Mouse (Mus musculus): Measurements from ENCODE around the gene Pum1. TPM values are rescaled to one million over a fixed set of nuclear protein-coding genes. Genes with fewer than 3 reads are reported as not detected.

Pum1 gene
- polyA plus RNA-seq, 1 experiment from 2014 or later = 16.7 TPM

GRCm38 (mm10) chr4:130814742-130815330 is 151.7 kb downstream of the Pum1 start:
- no peaks in the 10 kb centered on the region for H3K36me3 ChIP-seq (replicated peaks; ENCODE audit: insufficient read depth, low read length)
- H3K27me3 ChIP-seq (ENCODE audit: insufficient read depth, low read length) = no peaks in the 10 kb centered on the region
- TF ChIP-seq CTCF (IDR thresholded peaks at IDR 0.05; ENCODE audit: low read depth) (no peak), EP300 (IDR thresholded peaks at IDR 0.05; ENCODE audit: low read depth) (no peak)
- no peak overlapping the region for H3K4me2 ChIP-seq (ENCODE audit: low read depth, low read length)
- ATAC-seq = no peak
- no peak overlapping the region for H3K4me3 ChIP-seq (ENCODE audit: low read depth, low read length)
- no peaks in the 10 kb centered on the region for H3K9me3 ChIP-seq (ENCODE audit: low read length)
- no peak overlapping the region for H3K9ac ChIP-seq (replicated peaks)
- no peak for DNase-seq
- H3K4me1 ChIP-seq (ENCODE audit: insufficient read depth) = no peaks in the 10 kb centered on the region
- 73% methylated on average over 8 of the region's 8 CpGs for WGBS (ENCODE audit: insufficient replicate concordance)
- no peak overlapping the region for H3K27ac ChIP-seq (ENCODE audit: low read depth)

- Histone ChIP-seq H3K27ac (ENCODE audit: low read depth) (no peak overlapping the region), H3K4me3 (ENCODE audit: low read depth, low read length) (no peak overlapping the region), H3K4me1 (ENCODE audit: insufficient read depth) (no peaks in the 10 kb centered on the region), H3K9ac (replicated peaks) (no peak overlapping the region), H3K4me2 (ENCODE audit: low read depth, low read length) (no peak overlapping the region), H3K27me3 (ENCODE audit: insufficient read depth, low read length) (no peaks in the 10 kb centered on the region), H3K9me3 (ENCODE audit: low read length) (no peaks in the 10 kb centered on the region), H3K36me3 (replicated peaks; ENCODE audit: insufficient read depth, low read length) (no peaks in the 10 kb centered on the region)
- DNase-seq (no peak), ATAC-seq (no peak)
- TF ChIP-seq CTCF (IDR thresholded peaks at IDR 0.05; ENCODE audit: low read depth) (no peak), EP300 (IDR thresholded peaks at IDR 0.05; ENCODE audit: low read depth) (no peak)
- WGBS (ENCODE audit: insufficient replicate concordance) = 68% methylated on average over 8 of the region's 8 CpGs
Observed at GRCm38 (mm10) chr4:130815860-130816259, 152.7 kb downstream of the Pum1 start.

GRCm38 (mm10) chr4:130819806-130820205 is 156.7 kb downstream of the Pum1 start:
- WGBS (ENCODE audit: insufficient replicate concordance) = 68% methylated on average over 3 of the region's 3 CpGs
- no peak overlapping the region for H3K4me2 ChIP-seq (ENCODE audit: low read depth, low read length)
- H3K27me3 ChIP-seq (ENCODE audit: insufficient read depth, low read length) = no peaks in the 10 kb centered on the region

GRCm38 (mm10) chr4:130820594-130821255 is 157.6 kb downstream of the Pum1 start:
- no peaks in the 10 kb centered on the region for H3K36me3 ChIP-seq (replicated peaks; ENCODE audit: insufficient read depth, low read length)
- H3K4me3 ChIP-seq (ENCODE audit: low read depth, low read length) = no peak overlapping the region
- 52% methylated on average over 7 of the region's 7 CpGs for WGBS (ENCODE audit: insufficient replicate concordance)
- no peaks in the 10 kb centered on the region for H3K4me1 ChIP-seq (ENCODE audit: insufficient read depth)
- no peak overlapping the region for H3K27ac ChIP-seq (ENCODE audit: low read depth)
- DNase-seq = no peak
- no peaks in the 10 kb centered on the region for H3K9me3 ChIP-seq (ENCODE audit: low read length)
- H3K27me3 ChIP-seq (ENCODE audit: insufficient read depth, low read length) = no peaks in the 10 kb centered on the region
- no peak overlapping the region for H3K4me2 ChIP-seq (ENCODE audit: low read depth, low read length)
- no peak overlapping the region for H3K9ac ChIP-seq (replicated peaks)
- TF ChIP-seq CTCF (IDR thresholded peaks at IDR 0.05; ENCODE audit: low read depth) (no peak), EP300 (IDR thresholded peaks at IDR 0.05; ENCODE audit: low read depth) (no peak)
- no peak for ATAC-seq

More at GRCm38 (mm10) chr4:130819806-130820205, 156.7 kb downstream of the Pum1 start:
- Histone ChIP-seq H3K4me1 (ENCODE audit: insufficient read depth) (no peaks in the 10 kb centered on the region), H3K9me3 (ENCODE audit: low read length) (no peaks in the 10 kb centered on the region), H3K4me3 (ENCODE audit: low read depth, low read length) (no peak overlapping the region), H3K36me3 (replicated peaks; ENCODE audit: insufficient read depth, low read length) (no peaks in the 10 kb centered on the region), H3K9ac (replicated peaks) (no peak overlapping the region), H3K27ac (ENCODE audit: low read depth) (no peak overlapping the region)
- DNase-seq = no peak
- no peak for ATAC-seq
- TF ChIP-seq CTCF (IDR thresholded peaks at IDR 0.05; ENCODE audit: low read depth) (no peak), EP300 (IDR thresholded peaks at IDR 0.05; ENCODE audit: low read depth) (no peak)

- H3K27me3 ChIP-seq (ENCODE audit: insufficient read depth, low read length) = no peaks in the 10 kb centered on the region
- no peak overlapping the region for H3K9ac ChIP-seq (replicated peaks)
- no peak overlapping the region for H3K4me3 ChIP-seq (ENCODE audit: low read depth, low read length)
- H3K27ac ChIP-seq (ENCODE audit: low read depth) = no peak overlapping the region; the same call in 1 of the 2 replicates
- ATAC-seq (peak; percentile 41; the same call in 1 of the 2 replicates), DNase-seq (peak; percentile 36)
- H3K9me3 ChIP-seq (ENCODE audit: low read length) = no peaks in the 10 kb centered on the region
- 26% methylated on average over 18 of the region's 18 CpGs for WGBS (ENCODE audit: insufficient replicate concordance)
- no peak overlapping the region for H3K4me2 ChIP-seq (ENCODE audit: low read depth, low read length)
- TF ChIP-seq CTCF (IDR thresholded peaks at IDR 0.05; ENCODE audit: low read depth) = no peak
- TF ChIP-seq EP300 (IDR thresholded peaks at IDR 0.05; ENCODE audit: low read depth) = no peak
- H3K4me1 ChIP-seq (ENCODE audit: insufficient read depth) = no peaks in the 10 kb centered on the region
- no peaks in the 10 kb centered on the region for H3K36me3 ChIP-seq (replicated peaks; ENCODE audit: insufficient read depth, low read length)
Observed at GRCm38 (mm10) chr4:130828851-130829673, 165.9 kb downstream of the Pum1 start.

Other genes with a start within 250 kb of the Pum1 start
- 0.12 TPM in 1 of 2 replicates, not detected in the other for gene Nkain1, start 89.1 kb upstream of the Pum1 start, polyA plus RNA-seq (2015; fragmentation: Nextera tagmentation; extraction: Ambion mirVana)
- gene Sdc3, start 129.2 kb downstream of the Pum1 start, polyA plus RNA-seq (2015; fragmentation: Nextera tagmentation; extraction: Ambion mirVana) = 8.7 TPM in 2 replicates
- 109 and 113 TPM in 2 replicates for gene Laptm5, start 249.8 kb downstream of the Pum1 start, polyA plus RNA-seq (2015; fragmentation: Nextera tagmentation; extraction: Ambion mirVana)